Mouse (Mus musculus): ENCODE results near the gene Golga4. TPM values are rescaled to one million over a fixed set of nuclear protein-coding genes. Genes with fewer than 3 reads are reported as not detected.
A peak's percentile ranks its signal among the peaks of the same experiment; 100 is the strongest.

The Golga4 gene
- polyA plus RNA-seq, 1 experiment from 2014 or later, result 60.0 TPM

GRCm38 (mm10) chr9:118494106-118494505 lies 12.0 kb upstream of the Golga4 start:
- DNase-seq (ENCODE audit: low spot score), result no peak
- H3K4me1 ChIP-seq, result no peaks in the 10 kb centered on the region; the same call in 1 of the 2 replicates
- 92% methylated on average over 5 of the region's 5 CpGs for WGBS
- H3K27me3 ChIP-seq (ENCODE audit: insufficient read depth, poor library complexity, severe bottlenecking), result peaks cover 8% of the 10 kb centered on the region; the same call in 1 of the 2 replicates
- H3K9me3 ChIP-seq, result no peaks in the 10 kb centered on the region
- no peak overlapping the region for H3K27ac ChIP-seq
- no peaks in the 10 kb centered on the region for H3K36me3 ChIP-seq
- H3K4me3 ChIP-seq, result no peak overlapping the region

GRCm38 (mm10) chr9:118495933-118496332 lies 10.1 kb upstream of the Golga4 start:
- Histone ChIP-seq H3K36me3 (no peaks in the 10 kb centered on the region), H3K27ac (no peak overlapping the region), H3K4me1 (no peaks in the 10 kb centered on the region), H3K4me3 (no peak overlapping the region), H3K27me3 (ENCODE audit: insufficient read depth, poor library complexity, severe bottlenecking) (peaks cover 8% of the 10 kb centered on the region; the same call in 1 of the 2 replicates), H3K9me3 (no peaks in the 10 kb centered on the region)
- 83% methylated on average over 3 of the region's 3 CpGs for WGBS
- DNase-seq (ENCODE audit: low spot score), result no peak

- Histone ChIP-seq H3K36me3 (no peaks in the 10 kb centered on the region), H3K9me3 (no peaks in the 10 kb centered on the region), H3K4me1 (no peaks in the 10 kb centered on the region), H3K27me3 (ENCODE audit: insufficient read depth, poor library complexity, severe bottlenecking) (no peaks in the 10 kb centered on the region), H3K4me3 (no peak overlapping the region), H3K27ac (no peak overlapping the region)
- DNase-seq (ENCODE audit: low spot score), result peak; percentile 68
- 86% methylated on average over 3 of the region's 3 CpGs for WGBS
Observed at GRCm38 (mm10) chr9:118496952-118497351, 9.1 kb upstream of the Golga4 start.

- WGBS, result 59% methylated on average over 7 of the region's 7 CpGs
- H3K4me3 ChIP-seq, result no peak overlapping the region
- H3K4me1 ChIP-seq, result no peaks in the 10 kb centered on the region
- no peak overlapping the region for H3K27ac ChIP-seq
- H3K36me3 ChIP-seq, result no peaks in the 10 kb centered on the region
- DNase-seq (ENCODE audit: low spot score), result peak; percentile 20
- H3K27me3 ChIP-seq (ENCODE audit: insufficient read depth, poor library complexity, severe bottlenecking), result no peaks in the 10 kb centered on the region
- no peaks in the 10 kb centered on the region for H3K9me3 ChIP-seq
Observed at GRCm38 (mm10) chr9:118498061-118498460, 8.0 kb upstream of the Golga4 start.

- H3K27ac ChIP-seq, result no peak overlapping the region
- H3K4me3 ChIP-seq, result no peak overlapping the region
- no peaks in the 10 kb centered on the region for H3K9me3 ChIP-seq
- H3K4me1 ChIP-seq, result no peaks in the 10 kb centered on the region
- 79% methylated on average over 6 of the region's 6 CpGs for WGBS
- no peaks in the 10 kb centered on the region for H3K27me3 ChIP-seq (ENCODE audit: insufficient read depth, poor library complexity, severe bottlenecking)
- no peaks in the 10 kb centered on the region for H3K36me3 ChIP-seq
- DNase-seq (ENCODE audit: low spot score), result no peak
Observed at GRCm38 (mm10) chr9:118500963-118501362, 5.1 kb upstream of the Golga4 start.

- Histone ChIP-seq H3K9me3 (no peaks in the 10 kb centered on the region), H3K4me3 (no peak overlapping the region), H3K4me1 (peaks cover 29% of the 10 kb centered on the region), H3K27ac (no peak overlapping the region), H3K27me3 (ENCODE audit: insufficient read depth, poor library complexity, severe bottlenecking) (no peaks in the 10 kb centered on the region), H3K36me3 (no peaks in the 10 kb centered on the region)
- WGBS, result 85% methylated on average over 3 of the region's 3 CpGs
- no peak for DNase-seq (ENCODE audit: low spot score)
Observed at GRCm38 (mm10) chr9:118504656-118505055, 1.4 kb upstream of the Golga4 start.

GRCm38 (mm10) chr9:118506404-118507231 lies 551 bp downstream of the Golga4 start:
- Histone ChIP-seq H3K4me1 (peaks cover 47% of the 10 kb centered on the region), H3K36me3 (peaks cover 5% of the 10 kb centered on the region; the same call in 1 of the 2 replicates), H3K27ac (peak overlapping the region; percentile 97), H3K27me3 (ENCODE audit: insufficient read depth, poor library complexity, severe bottlenecking) (no peaks in the 10 kb centered on the region), H3K9me3 (no peaks in the 10 kb centered on the region), H3K4me3 (peak overlapping the region; percentile 94)
- WGBS, result under 1% methylated on average over 57 of the region's 57 CpGs
- peak; percentile 81 for DNase-seq (ENCODE audit: low spot score)

- Histone ChIP-seq H3K27ac (no peak overlapping the region), H3K36me3 (peaks cover 5% of the 10 kb centered on the region; the same call in 1 of the 2 replicates), H3K27me3 (ENCODE audit: insufficient read depth, poor library complexity, severe bottlenecking) (no peaks in the 10 kb centered on the region), H3K9me3 (no peaks in the 10 kb centered on the region), H3K4me3 (peak overlapping the region; percentile 94), H3K4me1 (peaks cover 57% of the 10 kb centered on the region)
- 83% methylated on average over 6 of the region's 6 CpGs for WGBS
- DNase-seq (ENCODE audit: low spot score), result no peak
Observed at GRCm38 (mm10) chr9:118507552-118507951, 1.5 kb downstream of the Golga4 start.

GRCm38 (mm10) chr9:118508601-118509000 lies 2.5 kb downstream of the Golga4 start:
- Histone ChIP-seq H3K4me1 (peaks cover 64% of the 10 kb centered on the region), H3K9me3 (no peaks in the 10 kb centered on the region), H3K27ac (no peak overlapping the region), H3K4me3 (no peak overlapping the region), H3K36me3 (peaks cover 5% of the 10 kb centered on the region; the same call in 1 of the 2 replicates), H3K27me3 (ENCODE audit: insufficient read depth, poor library complexity, severe bottlenecking) (no peaks in the 10 kb centered on the region)
- DNase-seq (ENCODE audit: low spot score), result no peak
- 86% methylated on average over 7 of the region's 7 CpGs for WGBS

- DNase-seq (ENCODE audit: low spot score), result no peak
- Histone ChIP-seq H3K27me3 (ENCODE audit: insufficient read depth, poor library complexity, severe bottlenecking) (no peaks in the 10 kb centered on the region), H3K4me1 (peaks cover 73% of the 10 kb centered on the region), H3K4me3 (no peak overlapping the region), H3K9me3 (no peaks in the 10 kb centered on the region), H3K27ac (peak overlapping the region; percentile 76), H3K36me3 (peaks cover 21% of the 10 kb centered on the region)
- 69% methylated on average over 15 of the region's 15 CpGs for WGBS
Observed at GRCm38 (mm10) chr9:118510941-118511690, 5.0 kb downstream of the Golga4 start.

GRCm38 (mm10) chr9:118512681-118513233 lies 6.7 kb downstream of the Golga4 start:
- H3K36me3 ChIP-seq, result peaks cover 21% of the 10 kb centered on the region
- DNase-seq (ENCODE audit: low spot score), result no peak
- H3K27me3 ChIP-seq (ENCODE audit: insufficient read depth, poor library complexity, severe bottlenecking), result no peaks in the 10 kb centered on the region
- H3K27ac ChIP-seq, result peak overlapping the region; percentile 2; the same call in 1 of the 2 replicates
- 51% methylated on average over 3 of the region's 3 CpGs for WGBS
- peaks cover 72% of the 10 kb centered on the region for H3K4me1 ChIP-seq
- no peak overlapping the region for H3K4me3 ChIP-seq
- no peaks in the 10 kb centered on the region for H3K9me3 ChIP-seq

- Histone ChIP-seq H3K27ac (no peak overlapping the region), H3K9me3 (no peaks in the 10 kb centered on the region), H3K4me3 (no peak overlapping the region), H3K36me3 (peaks cover 21% of the 10 kb centered on the region), H3K27me3 (ENCODE audit: insufficient read depth, poor library complexity, severe bottlenecking) (no peaks in the 10 kb centered on the region), H3K4me1 (peaks cover 71% of the 10 kb centered on the region)
- no peak for DNase-seq (ENCODE audit: low spot score)
- 60% methylated on average over 6 of the region's 6 CpGs for WGBS
Observed at GRCm38 (mm10) chr9:118515476-118515875, 9.4 kb downstream of the Golga4 start.

- H3K9me3 ChIP-seq, result no peaks in the 10 kb centered on the region
- WGBS, result 93% methylated on average over 3 of the region's 3 CpGs
- H3K4me1 ChIP-seq, result peaks cover 71% of the 10 kb centered on the region
- no peak for DNase-seq (ENCODE audit: low spot score)
- no peaks in the 10 kb centered on the region for H3K27me3 ChIP-seq (ENCODE audit: insufficient read depth, poor library complexity, severe bottlenecking)
- H3K27ac ChIP-seq, result no peak overlapping the region
- H3K4me3 ChIP-seq, result no peak overlapping the region
- H3K36me3 ChIP-seq, result peaks cover 16% of the 10 kb centered on the region
Observed at GRCm38 (mm10) chr9:118516162-118516561, 10.1 kb downstream of the Golga4 start.

Data from heart, embryonic 10.5 days (tissue).